Mouse (Mus musculus) mouse embryonic stem cell (cell line): ENCODE measurements at regions not wholly inside any gene's neighbourhood (a gene's known extent, or its start where the extent isn't known, plus 50 kb on each side); places are given as distances from the start of the nearest gene placed in this dataset.
"Not testable (repeated sequence)": the region's sequence is repeated elsewhere in the genome, so short reads cannot be mapped to it uniquely, and the experiment has no call there.

Experiments
- in situ Hi-C, 2 experiments: fragments of 300-500 bp; cut with MboI; formaldehyde crosslinking; loops; 1 replicate in 1 of 2; 3 replicates in 1 of 2; pipeline ENCODE4 v1.14.3; 2019 to 2020; ENCODE audit warnings: low sequenced_read_pairs in 2 of 2, low pct_unique_long_range_greater_than_20kb in 1 of 2, mixed read lengths in 1 of 2; ENCODE audit not compliant: unreplicated experiment in 1 of 2

DNA sequence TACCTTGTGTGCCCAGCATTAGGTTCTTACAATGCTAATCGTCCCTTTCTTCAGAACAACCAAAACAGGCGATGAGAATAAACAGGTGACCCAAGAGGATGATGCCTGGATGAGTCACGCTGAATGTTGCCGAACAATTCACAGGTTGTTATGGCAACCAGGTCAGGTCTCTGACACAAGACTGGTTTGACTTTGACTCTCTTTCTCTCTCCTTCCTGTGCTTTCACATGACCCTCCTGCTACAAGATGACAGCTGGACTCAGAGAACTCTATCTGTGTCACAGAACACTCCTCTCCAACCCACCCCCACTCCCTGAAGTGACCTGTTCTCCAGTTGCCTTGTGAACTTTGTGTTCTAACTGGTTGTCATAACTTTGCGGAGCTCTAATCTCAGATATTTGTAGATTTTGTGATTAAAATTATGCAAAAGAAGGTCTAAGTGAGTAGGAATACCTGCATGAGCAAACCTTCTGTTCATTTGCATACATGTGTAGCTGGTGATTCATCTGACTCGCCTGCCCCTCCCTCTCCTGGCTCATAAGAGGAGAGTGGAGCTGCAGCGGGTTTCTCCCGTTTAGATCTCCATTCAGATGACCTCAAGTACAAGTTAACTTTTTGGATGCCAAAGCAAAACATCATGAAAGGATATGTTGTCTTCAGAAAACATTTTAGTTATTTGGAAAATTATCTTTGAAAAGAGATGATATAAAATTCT, 126.2 kb upstream of the Nrip1 start:
- in situ Hi-C loops: no loop called here

DNA sequence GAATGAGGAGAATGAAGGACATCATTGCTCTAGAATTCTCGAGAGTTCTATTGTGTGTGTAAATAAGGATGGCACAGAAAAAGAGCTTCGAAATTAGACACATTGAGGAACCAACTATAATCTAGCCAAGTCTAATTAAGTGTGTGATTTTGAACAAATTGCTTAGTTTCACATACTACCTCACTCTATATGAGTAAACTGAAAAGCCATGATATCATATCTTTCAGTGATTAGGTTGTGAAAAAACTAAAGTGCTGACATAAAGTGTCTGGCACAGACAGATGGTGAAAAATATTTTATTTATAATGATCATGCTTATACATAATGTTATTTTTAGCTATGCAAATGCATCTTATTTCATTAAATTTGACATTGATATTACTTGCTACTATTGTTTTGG, 124.6 kb upstream of the Nrip1 start:
- in situ Hi-C loops: no loop called here

DNA sequence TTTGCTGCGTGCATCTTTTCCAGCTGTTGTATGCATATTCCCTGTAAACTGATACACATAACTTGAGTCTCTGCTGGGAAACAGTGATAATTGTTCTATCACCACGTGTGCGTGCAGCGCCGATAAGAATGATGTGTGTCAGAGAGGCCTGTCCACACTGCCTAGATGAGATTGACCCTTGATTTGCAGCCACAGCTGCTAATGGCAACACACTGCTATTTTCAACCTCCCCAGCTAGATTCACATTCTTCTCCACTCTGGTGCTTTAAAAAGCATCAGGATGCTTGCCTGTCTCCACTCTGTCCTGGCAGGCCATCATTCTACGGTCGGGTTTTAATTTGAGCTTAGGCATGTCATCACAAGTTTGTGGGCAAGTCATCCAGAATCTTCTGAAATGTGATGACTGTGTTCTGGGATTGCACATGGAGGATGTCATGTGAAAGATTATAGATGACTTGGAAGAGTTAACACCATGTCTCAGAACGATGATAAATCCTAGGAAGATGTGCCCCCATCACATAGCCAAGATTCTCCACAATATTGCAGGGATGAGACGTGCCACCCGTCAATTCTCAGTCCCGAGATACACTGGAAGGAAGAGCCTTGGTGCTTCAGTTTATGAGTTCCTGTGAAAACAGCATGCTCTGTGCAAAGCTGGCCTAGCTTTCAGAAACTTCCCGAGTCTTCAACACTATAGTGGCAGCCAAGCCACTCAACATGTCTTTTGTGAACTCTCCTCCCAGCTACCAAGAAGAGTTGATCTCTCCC, 123.6 kb upstream of the Nrip1 start:
- in situ Hi-C loops: no loop called here

DNA sequence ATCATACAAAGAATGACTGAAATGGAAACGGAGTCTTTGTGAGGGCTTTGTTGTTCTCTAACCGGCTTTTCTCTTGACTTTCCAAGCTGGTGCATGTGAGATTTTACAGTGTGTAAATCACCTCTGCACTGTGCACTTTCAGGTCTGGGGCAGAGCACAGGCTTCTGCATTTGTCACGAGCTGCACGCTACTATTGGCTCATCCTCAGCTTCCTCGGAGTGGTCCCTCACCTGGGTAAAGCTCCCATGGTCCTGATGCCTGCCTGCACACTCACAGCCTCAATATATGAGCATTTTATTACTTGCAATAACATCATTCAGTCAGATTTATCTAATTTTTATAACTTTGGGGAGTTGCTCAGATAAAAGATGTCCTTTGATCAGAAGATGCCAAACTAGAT, 109.8 kb upstream of the Nrip1 start:
- in situ Hi-C loops: no loop called here

DNA sequence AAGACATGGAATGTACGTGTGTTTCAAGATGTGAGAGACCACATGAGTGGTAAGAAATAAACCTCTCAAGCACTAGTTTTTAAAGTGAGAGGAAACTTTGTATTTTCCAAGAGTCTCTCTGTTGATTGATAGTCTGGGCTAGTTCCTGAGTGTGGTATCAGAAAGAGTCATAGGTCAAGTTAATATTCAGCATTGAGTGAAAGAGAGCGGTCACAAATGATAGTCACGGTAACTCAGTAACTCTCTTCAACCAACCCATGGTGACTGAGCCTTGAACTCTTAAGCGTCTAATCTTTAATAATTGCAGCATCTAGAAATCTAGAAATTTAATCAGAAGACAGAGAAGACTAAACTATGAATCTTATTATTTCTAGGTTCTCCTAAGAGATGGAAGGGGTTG, 108.3 kb upstream of the Nrip1 start:
- in situ Hi-C loops: no loop called here

DNA sequence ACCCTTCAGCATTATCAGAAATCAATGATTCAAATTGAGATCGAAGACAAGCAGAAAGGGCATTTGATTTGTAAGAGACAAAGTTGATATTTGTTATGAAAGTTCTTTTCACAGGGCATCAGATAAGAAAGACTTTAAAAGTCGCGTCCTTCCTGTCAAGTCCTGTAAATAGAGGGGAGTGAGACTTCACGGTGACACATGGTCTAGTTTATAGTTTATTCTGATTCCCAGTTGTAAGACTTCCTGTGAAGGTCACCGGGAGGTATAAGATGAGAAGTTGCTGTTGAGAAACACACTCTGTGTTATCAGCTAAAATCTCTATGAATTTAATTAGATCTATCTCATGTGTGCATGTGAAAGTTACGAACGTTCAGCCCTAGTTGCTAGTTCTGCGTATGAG, 103.8 kb upstream of the Nrip1 start:
- in situ Hi-C loops: no loop called here

DNA sequence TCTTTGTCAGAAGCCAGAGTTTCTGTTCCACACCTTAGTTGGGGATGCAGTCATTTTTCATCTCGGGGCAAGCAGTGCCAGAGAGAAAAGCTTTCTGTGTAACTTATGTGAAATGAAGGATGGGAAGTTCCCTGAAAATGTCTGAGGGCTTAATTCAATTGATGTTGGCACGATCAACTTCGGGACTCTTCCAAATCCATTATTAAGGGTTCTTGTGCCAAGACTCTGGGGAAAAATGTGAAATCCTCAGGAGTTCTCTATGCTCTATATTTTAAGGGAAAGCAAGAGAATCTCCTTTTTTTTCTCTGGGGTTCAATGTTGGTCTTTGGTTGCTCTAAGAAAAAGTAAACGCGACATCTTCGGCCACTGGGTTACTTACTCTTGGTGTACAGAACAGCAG, 100.9 kb upstream of the Nrip1 start:
- in situ Hi-C loops: no loop called here

DNA sequence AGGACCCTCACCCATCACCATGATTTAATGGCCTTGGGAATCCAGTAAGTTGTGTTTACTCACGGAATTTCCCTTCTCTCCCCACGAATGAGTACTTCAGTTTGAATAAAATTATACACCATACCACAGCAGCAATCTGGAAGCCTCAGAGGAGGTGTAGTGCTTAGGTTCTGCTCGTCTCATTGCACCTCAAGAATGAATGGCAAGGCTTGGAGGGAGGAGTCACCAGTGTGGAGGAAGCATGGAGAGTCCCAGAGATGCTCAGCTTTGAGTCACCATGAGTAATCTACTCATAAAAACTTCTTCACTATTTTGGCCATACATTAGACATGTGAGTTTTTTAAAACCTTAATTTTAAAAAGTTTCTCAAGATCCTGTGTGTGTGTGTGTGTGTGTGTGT, 98.8 kb upstream of the Nrip1 start:
- in situ Hi-C loops: no loop called here

DNA sequence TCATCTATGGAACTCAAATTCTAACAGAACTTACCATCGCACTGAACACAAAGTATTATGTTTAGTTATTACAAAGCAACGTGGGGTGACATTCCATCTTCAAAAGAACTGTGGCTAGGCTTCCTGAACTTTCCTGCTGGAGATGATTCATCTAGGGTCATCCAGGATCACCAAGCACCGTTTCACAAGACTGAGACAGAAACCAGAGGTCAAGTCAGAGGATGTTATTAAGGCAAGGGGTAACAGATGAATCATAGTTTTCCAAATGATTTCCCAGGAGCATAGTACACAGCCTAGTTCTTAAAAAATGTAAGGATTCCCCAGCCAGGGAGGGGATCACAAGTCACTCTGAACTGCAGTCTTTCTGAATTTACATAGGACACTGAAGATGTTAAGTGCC, 97.5 kb upstream of the Nrip1 start:
- in situ Hi-C loops: no loop called here

DNA sequence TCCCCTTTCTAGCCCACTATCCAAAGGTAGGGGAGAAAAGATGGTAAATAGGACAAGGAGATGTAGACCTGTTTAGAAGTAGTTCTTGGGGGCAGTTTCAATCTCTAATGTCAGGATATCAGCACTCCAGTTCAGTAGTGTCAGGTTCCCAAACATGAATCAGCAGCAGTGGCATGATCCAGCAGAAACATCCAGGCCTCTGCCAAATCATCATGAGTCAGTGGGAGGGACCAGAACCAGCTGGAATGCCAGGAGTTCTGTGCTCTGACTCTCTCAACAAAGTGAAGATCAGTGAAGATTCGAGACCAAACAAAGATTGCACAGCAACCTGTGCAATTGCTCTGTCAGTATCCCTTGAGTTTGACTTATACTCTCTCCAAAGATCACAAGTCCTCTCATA, 85.9 kb upstream of the Nrip1 start:
- in situ Hi-C loops: no loop called here

DNA sequence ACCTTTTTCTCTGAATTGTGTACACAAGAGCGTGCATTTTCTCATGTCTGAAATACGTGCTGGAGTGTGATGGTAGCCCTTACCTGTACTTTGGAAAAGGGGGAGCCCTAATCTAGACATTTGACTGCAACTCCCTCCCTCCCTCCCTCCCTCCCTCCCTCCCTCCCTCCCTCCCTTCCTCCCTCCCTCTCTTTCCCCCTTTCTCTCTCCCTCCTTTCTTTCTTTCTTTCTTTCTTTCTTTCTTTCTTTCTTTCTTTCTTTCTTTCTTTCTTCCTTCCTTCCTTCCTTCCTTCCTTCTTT, 82.6 kb upstream of the Nrip1 start:
- in situ Hi-C loops: not testable (repeated sequence)

DNA sequence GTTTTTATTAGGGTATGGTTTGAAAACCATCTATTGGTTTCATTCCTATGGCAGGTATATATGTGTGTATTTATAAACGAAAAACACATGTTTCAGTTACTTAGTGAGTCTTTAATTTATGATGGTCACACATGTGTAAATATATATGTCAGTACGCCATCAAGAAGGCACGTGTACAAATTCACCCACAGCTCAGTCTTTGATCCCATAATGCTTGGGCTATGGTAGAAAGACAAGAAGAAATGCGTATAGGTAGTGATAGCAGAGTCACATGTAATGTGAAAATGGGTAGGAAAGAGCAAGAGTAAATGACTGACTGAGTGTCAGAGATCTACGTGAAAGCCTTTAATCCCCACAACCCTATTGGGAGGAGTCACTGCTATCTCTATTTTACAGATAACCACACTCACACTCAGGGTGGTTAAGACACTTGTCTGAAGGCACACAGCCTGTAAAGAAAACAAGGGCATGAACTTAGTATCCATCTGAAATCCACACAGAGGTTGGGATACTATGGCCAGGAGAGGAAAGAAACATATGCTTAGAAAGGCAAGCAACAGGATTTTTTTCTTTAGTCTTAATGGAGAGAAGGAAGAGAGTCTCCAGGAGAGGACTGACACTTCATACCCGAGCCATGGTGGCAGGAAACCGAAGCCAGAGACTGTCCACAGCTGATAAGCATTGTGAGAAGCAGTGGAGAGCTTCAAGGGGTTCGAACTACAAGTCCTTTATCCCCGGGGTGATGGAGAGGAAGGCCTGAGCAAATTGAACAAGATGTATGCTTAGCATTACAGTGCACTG, 82.1 kb upstream of the Nrip1 start:
- in situ Hi-C loops: no loop called here

DNA sequence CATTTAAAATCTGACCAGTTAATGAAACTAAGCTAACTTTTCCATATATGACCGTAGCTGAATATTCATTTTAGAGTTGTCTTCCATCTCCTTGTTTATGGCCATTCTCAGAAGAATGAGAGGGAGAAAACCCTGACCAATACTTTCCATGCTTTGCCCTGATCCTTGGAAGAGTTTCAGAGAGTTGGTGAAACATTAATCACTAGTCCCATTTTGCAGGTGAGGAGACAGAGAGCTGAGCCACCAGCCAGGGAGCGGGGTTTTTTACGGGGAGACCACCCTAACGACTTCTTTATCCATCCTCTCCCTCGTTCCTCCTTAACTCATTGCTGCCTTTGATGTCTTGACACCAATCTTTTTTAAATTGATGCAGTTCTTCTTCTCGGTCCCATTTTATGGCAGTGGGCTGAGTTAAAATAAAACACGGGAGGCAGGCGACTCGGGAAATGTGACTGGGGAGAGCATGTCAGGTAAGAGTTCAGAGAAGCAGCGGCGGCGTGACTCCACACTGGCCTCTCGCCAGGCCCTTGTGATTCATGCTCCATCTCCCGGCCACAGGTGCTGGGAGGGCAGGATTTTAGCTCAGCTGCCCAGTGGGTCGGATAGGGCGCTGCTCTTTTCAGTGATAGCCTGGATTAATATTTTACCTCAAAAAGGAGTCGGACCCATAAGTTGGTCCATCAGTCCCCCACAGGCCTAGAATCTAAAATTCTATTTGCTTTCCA, 81.3 kb upstream of the Nrip1 start:
- in situ Hi-C loops: no loop called here

DNA sequence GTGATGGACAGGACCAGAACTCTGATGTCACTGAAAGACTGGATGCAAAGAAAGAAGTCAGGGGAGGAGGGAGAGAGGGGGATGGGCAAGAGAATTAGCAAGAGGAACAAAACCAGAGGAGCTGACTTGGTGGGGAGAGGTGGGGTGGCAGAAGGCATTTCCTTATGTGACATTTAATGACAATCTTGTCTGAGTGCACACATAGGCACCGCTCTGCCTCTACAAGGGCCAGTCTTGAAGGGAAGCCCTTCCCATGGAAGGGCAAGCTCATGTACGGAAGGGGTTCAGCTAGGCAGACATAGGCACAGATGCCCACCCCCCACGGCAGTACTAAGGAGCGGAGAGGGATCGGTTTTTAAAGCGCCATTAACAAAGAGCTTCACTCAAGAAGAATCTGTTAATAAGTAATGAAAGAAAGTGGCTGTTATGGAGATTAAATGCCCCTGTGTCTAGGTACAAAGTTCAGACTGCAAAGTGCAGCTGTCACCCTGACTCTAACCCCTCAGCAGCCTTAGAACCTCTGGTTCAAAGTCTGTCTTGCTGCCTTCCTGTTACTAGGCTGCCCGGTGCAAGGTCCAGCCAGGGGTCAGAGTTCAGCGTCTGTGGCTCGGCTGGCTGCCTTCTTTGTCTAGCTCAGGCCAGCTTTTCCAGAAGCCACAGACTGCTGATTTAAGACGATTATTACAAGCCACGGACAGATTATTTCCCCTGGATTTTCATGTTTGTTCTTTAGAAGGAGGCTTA, 80.0 kb upstream of the Nrip1 start:
- in situ Hi-C loops: no loop called here

DNA sequence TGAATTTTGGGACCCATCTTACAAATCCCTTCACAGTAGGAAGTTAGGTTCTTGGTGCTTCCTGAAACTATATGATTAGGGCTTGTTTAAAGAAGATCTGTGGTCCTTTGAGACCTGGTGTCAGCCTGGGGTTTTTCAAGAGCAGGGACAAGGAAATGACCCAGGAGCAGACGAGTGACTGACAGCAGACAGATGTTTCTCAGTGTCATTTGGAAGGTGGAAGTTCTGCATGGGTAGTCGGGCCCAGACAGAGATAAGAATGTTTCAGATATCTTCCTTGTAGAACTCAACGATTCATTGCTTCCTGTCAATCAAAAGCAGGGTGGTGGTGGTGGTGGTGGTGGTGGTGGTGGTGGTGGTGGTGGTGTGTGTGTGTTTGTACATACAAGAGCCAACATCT, 75.1 kb upstream of the Nrip1 start:
- in situ Hi-C loops: no loop called here

DNA sequence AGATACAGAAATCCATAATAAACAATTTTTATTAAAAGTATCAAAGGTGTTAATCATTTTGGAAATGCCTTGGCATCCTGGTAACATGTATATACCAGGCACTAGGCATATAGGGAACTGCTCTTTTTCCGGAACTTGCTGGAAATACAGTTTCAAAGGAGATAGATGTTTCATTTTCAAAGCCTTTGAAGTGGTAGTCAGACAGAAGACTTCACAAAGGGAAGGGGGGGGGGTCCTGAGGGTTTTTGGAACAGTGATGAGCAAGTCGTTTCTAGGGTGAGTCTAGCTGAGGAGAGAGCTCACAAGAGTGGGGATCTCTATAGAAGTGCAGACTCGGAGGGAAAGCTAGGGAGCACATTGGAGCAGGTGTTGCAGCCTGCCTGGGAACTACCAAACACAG, 73.4 kb upstream of the Nrip1 start:
- in situ Hi-C loops: no loop called here

DNA sequence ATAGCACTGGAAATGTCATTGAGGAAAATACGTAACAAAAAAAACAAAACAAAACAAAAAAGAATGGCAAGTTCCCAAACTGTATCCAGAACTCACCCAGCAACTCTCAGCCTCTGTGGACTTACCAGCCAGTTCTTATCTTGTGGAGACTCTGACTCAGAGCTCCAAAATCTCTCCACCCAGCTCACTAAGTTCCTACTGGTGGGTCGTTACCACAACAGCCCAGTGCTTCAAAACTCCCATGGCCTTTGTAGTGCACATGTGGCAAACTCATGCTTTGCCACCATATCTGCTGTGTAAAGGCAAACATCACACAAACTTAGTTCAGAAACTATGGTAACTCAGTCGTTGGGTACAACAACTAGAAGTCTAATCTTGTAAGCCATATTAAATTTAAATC, 71.0 kb upstream of the Nrip1 start:
- in situ Hi-C loops: no loop called here

DNA sequence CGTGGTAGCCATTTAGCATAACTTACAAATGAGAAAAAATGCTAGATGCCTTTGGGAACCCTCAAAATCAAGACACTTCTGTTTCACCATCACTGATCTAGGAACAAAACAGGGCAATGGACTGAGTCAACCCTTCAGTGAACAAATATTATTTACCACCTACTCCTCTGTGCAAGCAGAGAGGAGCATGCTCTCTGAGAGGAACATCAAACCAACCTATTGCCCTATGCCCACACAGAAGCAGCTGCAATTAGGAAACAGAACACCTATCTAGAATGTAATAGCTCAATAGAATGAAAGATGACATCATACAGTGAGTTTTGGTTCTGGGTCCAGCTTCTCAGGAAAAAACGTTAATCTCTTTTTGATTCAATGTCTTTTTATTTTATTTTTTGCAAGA, 69.0 kb upstream of the Nrip1 start:
- in situ Hi-C loops: no loop called here
